Mouse (Mus musculus): ENCODE data around the gene Cacnb2. TPM values are rescaled to one million over a fixed set of nuclear protein-coding genes. Genes with fewer than 3 reads are reported as not detected.

The Cacnb2 gene
- polyA plus RNA-seq, 1 experiment from 2014 or later: 1.2 TPM

DNA sequence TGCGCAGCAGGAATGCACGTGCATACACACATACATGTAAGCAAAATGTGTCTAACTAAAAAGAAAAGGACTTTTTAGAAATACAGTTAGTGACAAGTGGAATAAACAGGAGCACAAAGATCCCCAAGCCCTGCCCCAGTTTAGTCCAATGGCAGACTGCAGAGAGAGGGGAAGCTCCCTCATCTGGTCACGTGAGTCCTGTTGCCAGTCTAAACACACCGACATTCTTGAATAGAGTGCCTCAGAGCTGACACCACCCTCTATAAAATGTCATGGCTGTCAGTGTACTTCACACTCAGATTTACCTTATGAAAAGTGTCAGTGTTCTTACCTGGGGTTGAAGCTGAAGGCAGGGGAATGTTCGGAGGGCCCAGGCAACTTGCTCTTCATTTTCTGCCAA, 394.9 kb downstream of the Cacnb2 start:
- ATAC-seq (ENCODE audit: low read depth): no peak
- Histone ChIP-seq H3K9ac (ENCODE audit: low read depth, low read length) (no peak overlapping the region), H3K4me3 (ENCODE audit: low read depth, low read length) (no peak overlapping the region), H3K4me1 (ENCODE audit: control insufficient read depth, insufficient read depth, low read length) (no peaks in the 10 kb centered on the region), H3K36me3 (ENCODE audit: control insufficient read depth, insufficient read depth, low read length) (no peaks in the 10 kb centered on the region), H3K9me3 (ENCODE audit: control insufficient read depth, low read length) (no peaks in the 10 kb centered on the region), H3K27ac (replicated peaks; ENCODE audit: low read depth, low read length) (no peak overlapping the region), H3K27me3 (replicated peaks; ENCODE audit: control insufficient read depth, insufficient read depth, low read length) (no peaks in the 10 kb centered on the region), H3K4me2 (ENCODE audit: low read depth, low read length) (no peak overlapping the region)
- WGBS: 75% methylated on average over 5 of the region's 5 CpGs
- DNase-seq (ENCODE audit: low spot score): no peak

- 0 out of 2 replicates have a peak, but pooled peaks cover 8% of the 10 kb centered on the region for H3K36me3 ChIP-seq (ENCODE audit: control insufficient read depth, insufficient read depth, low read length)
- WGBS: 82% methylated on average over 3 of the region's 3 CpGs
- no peaks in the 10 kb centered on the region for H3K9me3 ChIP-seq (ENCODE audit: control insufficient read depth, low read length)
- no peak for DNase-seq (ENCODE audit: low spot score)
- no peak for ATAC-seq (ENCODE audit: low read depth)
- H3K9ac ChIP-seq (ENCODE audit: low read depth, low read length): no peak overlapping the region
- no peak overlapping the region for H3K27ac ChIP-seq (replicated peaks; ENCODE audit: low read depth, low read length)
- no peak overlapping the region for H3K4me3 ChIP-seq (ENCODE audit: low read depth, low read length)
- H3K4me2 ChIP-seq (ENCODE audit: low read depth, low read length): no peak overlapping the region
- H3K4me1 ChIP-seq (ENCODE audit: control insufficient read depth, insufficient read depth, low read length): no peaks in the 10 kb centered on the region
- H3K27me3 ChIP-seq (replicated peaks; ENCODE audit: control insufficient read depth, insufficient read depth, low read length): no peaks in the 10 kb centered on the region
Observed at GRCm38 (mm10) chr2:15007531-15007930, 404.6 kb downstream of the Cacnb2 start.

GRCm38 (mm10) chr2:15008072-15008471, 405.2 kb downstream of the Cacnb2 start:
- Histone ChIP-seq H3K4me2 (ENCODE audit: low read depth, low read length) (no peak overlapping the region), H3K27me3 (replicated peaks; ENCODE audit: control insufficient read depth, insufficient read depth, low read length) (no peaks in the 10 kb centered on the region), H3K4me1 (ENCODE audit: control insufficient read depth, insufficient read depth, low read length) (no peaks in the 10 kb centered on the region), H3K36me3 (ENCODE audit: control insufficient read depth, insufficient read depth, low read length) (0 out of 2 replicates have a peak, but pooled peaks cover 9% of the 10 kb centered on the region), H3K9me3 (ENCODE audit: control insufficient read depth, low read length) (no peaks in the 10 kb centered on the region), H3K9ac (ENCODE audit: low read depth, low read length) (no peak overlapping the region), H3K4me3 (ENCODE audit: low read depth, low read length) (no peak overlapping the region), H3K27ac (replicated peaks; ENCODE audit: low read depth, low read length) (no peak overlapping the region)
- ATAC-seq (ENCODE audit: low read depth): no peak
- DNase-seq (ENCODE audit: low spot score): no peak
- WGBS: 83% methylated on average over 1 of the region's 1 CpGs

GRCm38 (mm10) chr2:15026817-15027216, 423.9 kb downstream of the Cacnb2 start:
- no peak overlapping the region for H3K9ac ChIP-seq (ENCODE audit: low read depth, low read length)
- H3K4me3 ChIP-seq (ENCODE audit: low read depth, low read length): no peak overlapping the region
- DNase-seq (ENCODE audit: low spot score): peak; percentile 63
- no peak overlapping the region for H3K4me2 ChIP-seq (ENCODE audit: low read depth, low read length)
- WGBS: 77% methylated on average over 3 of the region's 3 CpGs
- peak; percentile 76; the same call in 1 of the 2 replicates for ATAC-seq (ENCODE audit: low read depth)
- no peaks in the 10 kb centered on the region for H3K4me1 ChIP-seq (ENCODE audit: control insufficient read depth, insufficient read depth, low read length)
- no peaks in the 10 kb centered on the region for H3K27me3 ChIP-seq (replicated peaks; ENCODE audit: control insufficient read depth, insufficient read depth, low read length)
- H3K36me3 ChIP-seq (ENCODE audit: control insufficient read depth, insufficient read depth, low read length): 0 out of 2 replicates have a peak, but pooled peaks cover 11% of the 10 kb centered on the region
- H3K27ac ChIP-seq (replicated peaks; ENCODE audit: low read depth, low read length): no peak overlapping the region
- H3K9me3 ChIP-seq (ENCODE audit: control insufficient read depth, low read length): no peaks in the 10 kb centered on the region

DNA sequence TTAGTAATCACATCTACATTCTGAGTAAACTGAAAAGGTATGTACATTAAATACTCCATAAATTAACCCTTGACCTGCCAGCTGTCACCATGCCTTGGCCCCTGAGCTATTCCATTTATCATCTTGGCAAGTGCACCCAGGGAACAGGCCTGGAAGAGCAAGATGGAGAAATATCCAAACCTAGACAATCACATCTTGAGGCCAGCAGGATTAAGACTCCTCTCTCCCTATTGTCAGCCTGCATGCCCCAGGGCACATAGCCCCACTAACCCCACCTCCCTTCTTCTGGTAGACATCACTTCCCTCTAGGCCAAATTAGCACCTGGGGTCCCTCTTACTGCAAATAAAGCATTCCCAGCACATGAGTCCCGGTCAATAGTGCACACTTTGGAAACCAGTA, 424.9 kb downstream of the Cacnb2 start:
- 90% methylated on average over 1 of the region's 1 CpGs for WGBS
- H3K9ac ChIP-seq (ENCODE audit: low read depth, low read length): no peak overlapping the region
- H3K4me1 ChIP-seq (ENCODE audit: control insufficient read depth, insufficient read depth, low read length): no peaks in the 10 kb centered on the region
- ATAC-seq (ENCODE audit: low read depth): no peak
- no peak for DNase-seq (ENCODE audit: low spot score)
- H3K27me3 ChIP-seq (replicated peaks; ENCODE audit: control insufficient read depth, insufficient read depth, low read length): no peaks in the 10 kb centered on the region
- H3K27ac ChIP-seq (replicated peaks; ENCODE audit: low read depth, low read length): no peak overlapping the region
- no peak overlapping the region for H3K4me3 ChIP-seq (ENCODE audit: low read depth, low read length)
- H3K9me3 ChIP-seq (ENCODE audit: control insufficient read depth, low read length): no peaks in the 10 kb centered on the region
- H3K36me3 ChIP-seq (ENCODE audit: control insufficient read depth, insufficient read depth, low read length): 0 out of 2 replicates have a peak, but pooled peaks cover 11% of the 10 kb centered on the region
- no peak overlapping the region for H3K4me2 ChIP-seq (ENCODE audit: low read depth, low read length)

Other genes starting within 250 kb of the Cacnb2 start
- gene Slc39a12, start 214.8 kb upstream of the Cacnb2 start, polyA plus RNA-seq (2014; fragmentation: Nextera tagmentation; extraction: Ambion mirVana): 0.34 and 0.36 TPM in 2 replicates

Data from embryonic facial prominence, embryonic 14.5 days (tissue).